Mouse (Mus musculus) kidney, adult 2 months (tissue): ENCODE results near the gene Sdf4. TPM values are rescaled to one million over a fixed set of nuclear protein-coding genes. Genes with fewer than 3 reads are reported as not detected.

Source experiments
- DNase-seq: peaks from one replicate; pipeline ENCODE4 v3.0.0; 2021
- H3K27ac ChIP-seq: fragments of 200-500 bp; 2 replicates; pipeline ENCODE4 v1.5.1; 2012; ENCODE audit warnings: low read depth, low read length, control low read depth, inconsistent platforms; ENCODE audit not compliant: insufficient read depth
- H3K27me3 ChIP-seq: fragments of 200-500 bp; replicated peaks from 2 replicates; pipeline ENCODE4 v1.6.1; 2012; ENCODE audit warnings: mild to moderate bottlenecking, moderate library complexity, low read length, inconsistent platforms; ENCODE audit not compliant: control insufficient read depth, insufficient read depth
- H3K36me3 ChIP-seq: fragments of 200-500 bp; 2 replicates; pipeline ENCODE4 v1.6.1; 2012; ENCODE audit warnings: mild to moderate bottlenecking, moderate library complexity, low read length, inconsistent platforms; ENCODE audit not compliant: control insufficient read depth, insufficient read depth
- H3K4me1 ChIP-seq: fragments of 200-500 bp; 2 replicates; pipeline ENCODE4 v1.6.1; 2011; ENCODE audit warnings: low read length; ENCODE audit not compliant: control insufficient read depth, insufficient read depth
- H3K4me3 ChIP-seq: fragments of 200-500 bp; 2 replicates; pipeline ENCODE4 v1.5.1; 2011; ENCODE audit warnings: mild to moderate bottlenecking, low read depth, low read length, control low read depth; ENCODE audit not compliant: insufficient read depth
- CTCF ChIP-seq: fragments of 200-500 bp; conservative IDR thresholded peaks from 2 replicates; pipeline ENCODE4 v1.5.1; 2011; ENCODE audit warnings: low read depth, mild to moderate bottlenecking, control low read depth, low read length, moderate library complexity, mixed read lengths; ENCODE audit not compliant: insufficient read depth, insufficient read length
- POLR2A ChIP-seq: fragments of 200-500 bp; IDR thresholded peaks from one replicate; pipeline ENCODE4 v1.6.1; 2011; ENCODE audit warnings: low read depth, low read length, control low read depth
- WGBS: fragments of 180-500 bp; shearing (Covaris S2); methylation state at CpG from one replicate; pipeline ENCODE4 v1.1.7; 2018; 5-methylcytosine and 5-hydroxymethylcytosine counted together
- polyA plus RNA-seq: library from polyadenylated mRNA; depleted of rRNA; stranded (reverse); fragments of >200 nt; gene quantifications from 2 replicates; pipeline ENCODE4 v1.2.3, GENCODE M21; 2012

Gene Sdf4
- polyA plus RNA-seq, 1 experiment = 60.4 TPM

DNA sequence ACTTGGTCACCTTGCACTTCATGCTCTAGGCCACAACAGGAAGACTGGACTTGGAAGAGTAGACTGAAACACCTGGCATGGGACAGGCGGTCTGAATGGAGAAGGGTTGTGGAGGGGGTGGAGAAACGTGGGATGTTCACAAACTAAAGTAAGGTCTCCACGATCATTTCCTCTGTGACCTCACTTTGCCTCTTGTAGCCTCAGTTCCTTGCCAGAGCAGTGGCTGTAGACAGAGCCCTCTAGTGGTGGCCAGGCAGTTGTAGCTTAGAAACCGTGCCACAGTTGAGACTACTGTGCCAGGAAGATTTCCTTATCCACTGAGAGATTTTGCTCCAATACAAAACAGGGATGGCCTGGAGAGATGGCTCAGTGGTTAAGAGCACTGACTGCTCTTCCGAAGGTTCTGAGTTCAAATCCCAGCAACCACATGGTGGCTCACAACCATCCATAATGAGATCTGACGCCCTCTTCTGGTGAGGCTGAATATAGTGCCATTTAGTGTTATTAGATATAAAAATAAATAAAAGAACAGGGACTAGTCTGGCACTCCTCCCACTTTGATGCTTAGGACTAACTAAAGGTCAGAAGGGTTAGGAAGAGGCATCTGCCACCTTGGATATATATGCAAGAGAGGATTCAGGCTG, 40.9 kb downstream of the Sdf4 start:
- no peaks in the 10 kb centered on the region for H3K27me3 ChIP-seq
- peaks cover 15% of the 10 kb centered on the region for H3K4me1 ChIP-seq
- H3K4me3 ChIP-seq = no peak overlapping the region
- TF ChIP-seq CTCF (peak; percentile 74), POLR2A (no peak)
- DNase-seq = peak; percentile 61
- no peaks in the 10 kb centered on the region for H3K36me3 ChIP-seq
- 32% methylated on average over 6 of the region's 6 CpGs for WGBS
- H3K27ac ChIP-seq = peak overlapping the region; percentile 14

DNA sequence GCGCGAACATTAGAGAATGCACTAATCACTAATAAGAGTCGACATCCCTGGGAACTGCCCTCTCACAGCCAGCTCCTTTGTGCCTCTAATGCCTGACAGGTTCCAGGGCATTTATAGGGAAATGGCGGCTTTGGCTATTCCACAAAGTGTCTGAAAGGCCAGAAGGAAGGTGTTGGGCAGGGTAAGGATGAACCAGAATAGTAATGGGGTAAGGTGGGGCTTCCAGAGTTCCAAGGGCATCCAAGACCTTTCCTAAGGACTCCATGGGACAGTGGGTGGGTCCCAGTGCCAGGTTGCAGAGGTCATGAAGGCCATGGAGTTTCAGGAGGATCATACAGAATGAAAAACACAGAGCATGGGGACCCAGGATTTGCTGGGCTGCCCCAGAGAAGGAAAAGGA, 41.6 kb downstream of the Sdf4 start:
- Histone ChIP-seq H3K4me1 (peaks cover 15% of the 10 kb centered on the region), H3K36me3 (no peaks in the 10 kb centered on the region; the same call in 1 of the 2 replicates), H3K27ac (no peak overlapping the region), H3K27me3 (no peaks in the 10 kb centered on the region), H3K4me3 (no peak overlapping the region)
- 88% methylated on average over 4 of the region's 4 CpGs for WGBS
- TF ChIP-seq POLR2A = no peak
- TF ChIP-seq CTCF = no peak
- DNase-seq = no peak

- WGBS = 34% methylated on average over 25 of the region's 25 CpGs
- Histone ChIP-seq H3K4me3 (no peak overlapping the region; the same call in 1 of the 2 replicates), H3K4me1 (peaks cover 15% of the 10 kb centered on the region), H3K27ac (no peak overlapping the region), H3K27me3 (no peaks in the 10 kb centered on the region), H3K36me3 (no peaks in the 10 kb centered on the region; the same call in 1 of the 2 replicates)
- no peak for DNase-seq
- TF ChIP-seq POLR2A = no peak
- no peak for TF ChIP-seq CTCF
Observed at GRCm38 (mm10) chr4:156034901-156035300, 42.2 kb downstream of the Sdf4 start.

DNA sequence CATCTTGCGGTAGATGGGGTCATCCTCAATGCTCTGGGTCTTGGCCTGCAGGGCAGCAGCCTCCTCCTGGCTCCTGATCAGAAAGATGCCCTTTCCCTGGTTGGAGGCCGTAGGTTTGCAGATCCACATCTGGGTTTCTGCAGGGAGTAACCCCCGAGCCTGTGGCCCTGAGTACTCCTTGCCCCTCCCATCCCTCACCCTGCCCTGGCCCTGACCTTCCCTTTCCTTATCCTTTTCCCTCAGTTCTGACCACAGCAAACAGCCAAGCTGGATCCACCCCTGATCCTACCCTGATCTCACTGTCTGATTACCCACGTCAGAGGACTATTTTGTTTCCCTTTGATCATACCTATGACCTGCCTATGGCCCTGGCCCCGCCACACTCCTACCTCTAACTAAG, 52.1 kb downstream of the Sdf4 start:
- H3K4me3 ChIP-seq = no peak overlapping the region
- H3K27ac ChIP-seq = no peak overlapping the region
- no peaks in the 10 kb centered on the region; the same call in 1 of the 2 replicates for H3K36me3 ChIP-seq
- no peak for DNase-seq
- H3K4me1 ChIP-seq = no peaks in the 10 kb centered on the region
- WGBS = 70% methylated on average over 5 of the region's 5 CpGs
- TF ChIP-seq CTCF = no peak
- TF ChIP-seq POLR2A = no peak
- no peaks in the 10 kb centered on the region for H3K27me3 ChIP-seq

DNA sequence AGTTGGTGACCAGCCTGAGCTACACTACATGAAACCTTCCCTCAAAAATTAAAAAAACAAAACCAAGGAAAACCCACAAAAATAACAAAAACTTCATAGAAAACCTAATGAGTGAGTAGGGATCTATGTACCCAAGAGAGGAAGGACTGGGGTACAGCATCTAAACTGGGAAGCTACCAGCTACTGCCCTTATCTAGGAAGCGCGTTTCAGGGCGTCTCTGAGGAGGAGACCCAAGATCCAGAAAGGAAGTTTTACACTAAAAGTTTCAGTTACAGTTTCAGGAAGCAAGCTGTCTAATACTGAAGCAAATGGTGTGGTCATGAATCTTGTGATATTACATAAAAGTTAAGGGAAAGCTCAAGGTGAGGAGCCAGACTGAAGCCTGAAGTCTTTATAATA, 57.1 kb downstream of the Sdf4 start:
- Histone ChIP-seq H3K4me3 (no peak overlapping the region), H3K27ac (no peak overlapping the region), H3K27me3 (no peaks in the 10 kb centered on the region), H3K4me1 (no peaks in the 10 kb centered on the region; the same call in 1 of the 2 replicates), H3K36me3 (no peaks in the 10 kb centered on the region; the same call in 1 of the 2 replicates)
- TF ChIP-seq POLR2A (no peak), CTCF (no peak)
- DNase-seq = no peak
- 76% methylated on average over 3 of the region's 3 CpGs for WGBS

DNA sequence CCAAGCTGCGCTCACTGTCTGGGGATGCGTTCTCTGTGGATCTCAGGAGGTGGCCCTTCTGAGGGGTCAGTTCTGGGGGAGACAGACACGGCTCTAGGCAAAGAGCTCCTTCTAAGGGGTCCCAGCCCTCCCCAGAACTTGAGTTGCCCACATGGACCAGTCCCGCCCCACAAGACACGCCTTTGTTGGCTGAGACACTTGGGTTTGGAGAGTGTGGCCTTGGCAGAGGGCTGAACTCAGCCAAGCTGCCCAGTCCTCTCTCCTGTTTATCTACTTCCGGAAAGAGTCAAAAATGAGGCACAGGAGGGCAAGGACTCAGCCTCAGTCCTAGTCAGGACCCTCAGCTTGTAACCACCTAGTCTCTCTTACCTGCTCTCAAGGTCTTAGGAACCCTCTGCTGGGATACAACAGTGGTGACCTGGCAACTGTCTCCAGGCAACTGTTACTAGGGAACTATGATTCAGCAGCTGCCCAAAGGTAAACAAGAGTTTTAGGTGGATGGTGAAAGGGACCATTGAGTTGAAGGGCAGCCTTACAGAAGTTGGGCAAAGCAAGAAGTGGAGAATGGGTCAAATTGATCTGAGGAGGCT, 57.8 kb downstream of the Sdf4 start:
- DNase-seq = no peak
- Histone ChIP-seq H3K36me3 (no peaks in the 10 kb centered on the region; the same call in 1 of the 2 replicates), H3K4me3 (no peak overlapping the region), H3K4me1 (peaks cover 3% of the 10 kb centered on the region), H3K27me3 (no peaks in the 10 kb centered on the region), H3K27ac (no peak overlapping the region)
- WGBS = 68% methylated on average over 6 of the region's 6 CpGs
- no peak for TF ChIP-seq POLR2A
- TF ChIP-seq CTCF = no peak

DNA sequence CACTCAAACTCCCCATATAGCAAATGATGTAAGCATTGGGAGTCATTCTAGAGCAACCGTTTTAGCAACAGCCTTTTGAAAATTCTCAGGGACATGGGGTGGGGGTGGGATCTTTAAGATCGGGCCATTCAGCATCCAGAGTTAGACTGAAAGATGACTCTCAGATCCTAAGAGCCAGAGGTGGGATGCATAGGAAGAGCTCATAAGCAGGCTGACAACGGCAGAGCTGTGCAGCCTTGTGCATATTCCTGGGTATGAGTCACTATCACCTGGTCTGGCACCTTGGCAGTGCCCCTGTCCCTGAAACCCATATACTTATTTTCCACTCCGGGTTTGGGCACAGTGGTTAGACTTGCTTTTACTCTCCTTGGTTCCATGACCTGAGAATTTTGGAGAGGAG, 60.4 kb downstream of the Sdf4 start:
- H3K36me3 ChIP-seq = no peaks in the 10 kb centered on the region; the same call in 1 of the 2 replicates
- H3K27me3 ChIP-seq = no peaks in the 10 kb centered on the region
- no peak for DNase-seq
- 71% methylated on average over 4 of the region's 4 CpGs for WGBS
- no peak overlapping the region for H3K27ac ChIP-seq
- no peak for TF ChIP-seq POLR2A
- no peak for TF ChIP-seq CTCF
- H3K4me1 ChIP-seq = peaks cover 15% of the 10 kb centered on the region
- no peak overlapping the region for H3K4me3 ChIP-seq
